Mouse (Mus musculus): Measurements from ENCODE around the gene Gm49388. TPM values are rescaled to one million over a fixed set of nuclear protein-coding genes. Genes with fewer than 3 reads are reported as not detected.

Gm49388 gene
- total and polyA plus RNA-seq, 2 experiments from 2014 or later = 0.05 TPM; not detected in 1

DNA sequence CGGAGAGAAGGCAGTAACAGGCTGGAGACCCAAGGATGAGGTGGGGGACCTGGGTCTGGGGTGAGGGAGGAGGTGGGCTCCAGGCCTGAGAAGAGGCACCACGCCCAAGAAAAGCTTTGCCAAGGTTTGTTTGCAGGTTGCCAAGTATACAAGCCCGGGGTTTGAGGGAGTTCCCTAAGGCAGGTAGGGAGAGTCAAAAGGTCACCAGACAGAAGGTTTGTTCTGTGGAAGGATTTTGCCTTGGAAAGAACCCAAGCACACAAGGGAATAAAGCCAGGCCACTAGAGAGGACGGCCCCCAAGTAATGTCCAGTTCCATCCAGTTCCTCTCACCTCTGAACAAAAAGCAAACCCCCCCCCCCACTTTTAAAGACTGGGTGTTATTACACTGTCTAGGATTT lies 25.8 kb downstream of the Gm49388 start:
- Histone ChIP-seq H3K9me3 (ENCODE audit: low read length) (no peaks in the 10 kb centered on the region), H3K4me3 (ENCODE audit: low read length) (no peak overlapping the region), H3K9ac (replicated peaks; ENCODE audit: low read length) (no peak overlapping the region), H3K36me3 (ENCODE audit: insufficient read depth, low read length) (peaks cover 39% of the 10 kb centered on the region), H3K27me3 (ENCODE audit: insufficient read depth, low read length) (no peaks in the 10 kb centered on the region), H3K4me1 (ENCODE audit: insufficient read depth, low read length) (no peaks in the 10 kb centered on the region), H3K27ac (no peak overlapping the region), H3K4me2 (ENCODE audit: low read depth, low read length) (no peak overlapping the region)
- TF ChIP-seq CTCF (IDR thresholded peaks at IDR 0.05; ENCODE audit: low read depth) = no peak
- DNase-seq (ENCODE audit: low spot score) (no peak), ATAC-seq (no peak)
- WGBS = 88% methylated on average over 4 of the region's 4 CpGs

DNA sequence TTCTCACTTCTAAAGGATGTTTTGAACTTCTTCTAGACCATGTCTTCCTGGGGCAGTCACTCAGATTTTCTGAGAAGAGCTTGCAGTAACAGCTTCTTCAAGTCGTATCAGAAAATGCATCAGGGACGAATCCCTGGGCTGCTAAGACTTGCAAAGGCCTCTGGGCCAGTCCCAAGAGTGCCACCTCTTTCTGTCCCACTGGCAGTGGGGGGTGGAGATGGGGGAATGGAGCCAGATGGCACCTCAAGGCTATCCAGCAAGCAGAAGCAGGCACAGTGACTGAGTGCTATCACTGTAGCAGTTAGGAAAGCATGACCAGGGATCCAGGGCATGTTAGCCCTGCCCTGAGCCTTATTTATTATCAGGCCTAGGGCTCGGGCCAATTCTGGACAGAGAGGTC lies 26.9 kb downstream of the Gm49388 start:
- no peak for ATAC-seq
- WGBS = 91% methylated on average over 3 of the region's 3 CpGs
- no peak overlapping the region for H3K9ac ChIP-seq (replicated peaks; ENCODE audit: low read length)

DNA sequence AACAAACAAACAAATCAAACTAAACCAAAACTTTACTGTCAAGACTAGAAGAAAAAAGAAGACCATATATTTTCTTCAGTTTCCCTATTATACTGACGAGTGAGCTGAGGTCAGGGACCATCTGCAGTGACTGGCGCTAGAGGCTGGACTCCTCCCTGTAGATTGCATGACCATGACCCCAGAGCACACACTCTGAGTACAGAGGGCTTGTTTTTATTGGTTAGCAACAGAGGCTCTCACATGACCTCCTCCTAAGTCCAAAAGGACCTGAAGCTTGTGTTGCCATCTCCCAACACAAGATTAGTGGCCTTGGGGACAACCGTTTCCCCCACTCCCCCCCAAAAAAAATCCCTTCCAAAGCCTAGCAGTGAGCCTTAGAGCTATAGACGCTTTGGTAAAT lies 28.4 kb downstream of the Gm49388 start:
- Histone ChIP-seq H3K36me3 (ENCODE audit: insufficient read depth, low read length) (peaks cover 34% of the 10 kb centered on the region), H3K27ac (no peak overlapping the region)
- no peak for ATAC-seq

More for the DNA sequence above, 26.9 kb downstream of the Gm49388 start:
- H3K27me3 ChIP-seq (ENCODE audit: insufficient read depth, low read length) = no peaks in the 10 kb centered on the region
- no peak for DNase-seq (ENCODE audit: low spot score)
- no peaks in the 10 kb centered on the region for H3K9me3 ChIP-seq (ENCODE audit: low read length)
- H3K4me2 ChIP-seq (ENCODE audit: low read depth, low read length) = no peak overlapping the region
- TF ChIP-seq CTCF (IDR thresholded peaks at IDR 0.05; ENCODE audit: low read depth) = no peak
- H3K36me3 ChIP-seq (ENCODE audit: insufficient read depth, low read length) = peaks cover 39% of the 10 kb centered on the region
- no peaks in the 10 kb centered on the region for H3K4me1 ChIP-seq (ENCODE audit: insufficient read depth, low read length)
- no peak overlapping the region for H3K4me3 ChIP-seq (ENCODE audit: low read length)
- H3K27ac ChIP-seq = no peak overlapping the region

DNA sequence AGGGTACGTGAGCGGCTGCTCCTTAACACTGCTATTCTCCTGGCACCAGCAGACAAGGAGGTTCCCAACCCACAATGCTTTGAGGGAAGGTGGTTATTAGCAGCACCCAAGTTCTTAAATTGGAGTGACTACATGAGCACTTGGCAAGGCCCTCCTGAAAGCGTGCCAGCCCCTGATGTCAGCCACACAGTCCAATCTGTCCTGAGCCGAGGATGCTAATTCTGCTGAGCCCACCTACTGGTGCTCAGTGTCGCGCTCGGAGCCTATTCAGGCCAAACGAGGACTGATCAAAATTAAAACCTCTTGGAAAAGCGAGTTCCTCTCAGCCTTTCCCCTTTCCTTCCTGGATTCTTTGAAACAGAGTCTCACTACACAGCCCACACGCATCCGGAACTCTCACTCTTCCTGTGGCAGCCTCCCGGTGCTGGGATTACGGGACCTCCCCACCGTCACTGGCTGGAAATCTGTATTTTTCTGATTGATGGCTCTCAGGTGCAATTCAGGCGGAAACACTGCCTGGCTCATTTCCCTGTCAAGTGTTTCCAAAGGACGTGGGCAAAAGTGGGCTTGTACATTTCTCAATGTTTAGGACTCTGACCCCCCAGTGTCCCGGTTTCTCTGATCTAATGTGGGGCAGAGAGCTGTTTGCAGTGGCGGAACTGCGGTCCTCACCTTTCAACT lies 29.0 kb downstream of the Gm49388 start:
- DNase-seq (ENCODE audit: low spot score) = peak; percentile 61
- peaks cover 30% of the 10 kb centered on the region for H3K36me3 ChIP-seq (ENCODE audit: insufficient read depth, low read length)
- H3K27ac ChIP-seq = no peak overlapping the region
- H3K4me3 ChIP-seq (ENCODE audit: low read length) = no peak overlapping the region
- H3K4me1 ChIP-seq (ENCODE audit: insufficient read depth, low read length) = no peaks in the 10 kb centered on the region
- TF ChIP-seq CTCF (IDR thresholded peaks at IDR 0.05; ENCODE audit: low read depth) = no peak
- 0 out of 2 replicates have a peak, but pooled peaks have one; percentile 44 for ATAC-seq
- H3K27me3 ChIP-seq (ENCODE audit: insufficient read depth, low read length) = no peaks in the 10 kb centered on the region
- no peak overlapping the region for H3K4me2 ChIP-seq (ENCODE audit: low read depth, low read length)
- no peak overlapping the region for H3K9ac ChIP-seq (replicated peaks; ENCODE audit: low read length)
- WGBS = 68% methylated on average over 19 of the region's 19 CpGs
- H3K9me3 ChIP-seq (ENCODE audit: low read length) = no peaks in the 10 kb centered on the region

More for the DNA sequence above, 28.4 kb downstream of the Gm49388 start:
- Histone ChIP-seq H3K9ac (replicated peaks; ENCODE audit: low read length) (no peak overlapping the region), H3K9me3 (ENCODE audit: low read length) (no peaks in the 10 kb centered on the region), H3K4me2 (ENCODE audit: low read depth, low read length) (no peak overlapping the region), H3K4me3 (ENCODE audit: low read length) (no peak overlapping the region), H3K27me3 (ENCODE audit: insufficient read depth, low read length) (no peaks in the 10 kb centered on the region), H3K4me1 (ENCODE audit: insufficient read depth, low read length) (no peaks in the 10 kb centered on the region)
- TF ChIP-seq CTCF (IDR thresholded peaks at IDR 0.05; ENCODE audit: low read depth) = no peak
- WGBS = 78% methylated on average over 4 of the region's 4 CpGs
- no peak for DNase-seq (ENCODE audit: low spot score)

DNA sequence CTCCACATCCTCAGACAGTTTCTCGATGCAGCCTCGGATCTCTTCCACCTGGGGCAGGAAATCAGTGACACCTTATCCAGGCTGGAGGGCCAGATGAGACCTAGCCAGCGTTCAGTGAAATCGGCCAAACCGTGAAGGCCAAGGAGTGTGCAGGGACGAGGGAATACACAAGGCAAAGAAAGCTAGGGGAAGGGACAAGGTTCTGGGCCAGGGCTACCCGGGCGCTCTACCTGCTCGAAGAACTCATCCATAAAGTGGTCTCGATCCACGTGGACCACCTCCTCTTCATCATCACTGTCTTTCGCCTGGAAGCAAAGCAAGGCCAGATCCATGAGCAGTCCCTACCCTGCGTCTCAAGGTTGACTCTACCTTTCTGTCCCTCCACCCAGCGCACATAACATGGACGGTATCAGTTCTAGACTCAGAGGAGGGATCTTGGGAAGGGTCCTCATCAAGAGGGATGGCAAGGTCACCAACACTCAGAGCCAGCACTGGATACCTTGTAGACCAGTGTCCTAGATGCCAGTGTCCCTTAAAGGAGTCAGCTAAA lies 29.8 kb downstream of the Gm49388 start:
- Histone ChIP-seq H3K9me3 (ENCODE audit: low read length) (no peaks in the 10 kb centered on the region), H3K27ac (no peak overlapping the region), H3K36me3 (ENCODE audit: insufficient read depth, low read length) (peaks cover 22% of the 10 kb centered on the region), H3K4me2 (ENCODE audit: low read depth, low read length) (no peak overlapping the region), H3K4me3 (ENCODE audit: low read length) (no peak overlapping the region), H3K4me1 (ENCODE audit: insufficient read depth, low read length) (no peaks in the 10 kb centered on the region), H3K9ac (replicated peaks; ENCODE audit: low read length) (no peak overlapping the region), H3K27me3 (ENCODE audit: insufficient read depth, low read length) (no peaks in the 10 kb centered on the region)
- DNase-seq (ENCODE audit: low spot score) = no peak
- ATAC-seq = no peak
- TF ChIP-seq CTCF (IDR thresholded peaks at IDR 0.05; ENCODE audit: low read depth) = no peak
- WGBS = 93% methylated on average over 15 of the region's 15 CpGs

DNA sequence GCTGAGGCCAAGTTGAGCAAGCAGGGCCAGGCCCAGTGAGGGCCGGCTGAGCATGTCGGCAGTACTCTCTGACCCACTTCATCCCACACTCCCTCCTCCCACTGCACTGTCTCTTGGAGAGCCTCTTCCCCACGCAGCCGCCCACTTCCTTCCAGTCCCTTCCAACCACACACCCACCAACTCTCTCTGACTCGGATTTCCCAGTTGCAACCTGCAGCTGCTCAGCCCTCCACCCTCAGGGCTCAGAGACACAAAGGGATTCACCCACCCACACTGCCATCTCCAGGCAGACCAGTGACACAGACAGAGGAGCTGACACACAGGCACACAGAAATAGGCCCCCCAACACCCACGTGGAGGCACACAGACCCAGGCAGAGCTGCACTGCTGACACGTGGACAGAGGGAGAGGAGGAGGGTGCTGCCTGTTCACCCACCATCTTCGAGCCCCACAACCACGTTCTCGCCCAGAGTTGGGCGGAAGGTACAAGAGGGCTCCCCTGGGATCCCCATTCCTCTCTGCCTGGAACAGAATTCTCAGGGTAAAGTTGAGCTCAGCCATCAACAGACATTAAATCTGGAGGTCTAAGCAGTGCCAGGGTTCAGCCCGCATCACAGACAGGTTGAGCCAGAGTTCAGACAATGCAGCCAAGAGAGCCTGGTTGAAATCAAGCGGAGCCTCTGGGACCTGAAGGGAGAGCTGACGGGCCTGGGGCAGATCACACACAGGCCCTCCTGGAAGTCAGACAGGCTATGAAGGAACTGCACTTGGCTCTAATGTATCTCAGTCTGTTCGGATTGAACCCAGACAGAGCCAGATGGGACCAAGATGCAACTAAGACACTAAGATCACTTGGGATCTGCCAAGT lies 30.8 kb downstream of the Gm49388 start:
- Histone ChIP-seq H3K36me3 (ENCODE audit: insufficient read depth, low read length) (peaks cover 17% of the 10 kb centered on the region), H3K4me3 (ENCODE audit: low read length) (no peak overlapping the region), H3K27me3 (ENCODE audit: insufficient read depth, low read length) (no peaks in the 10 kb centered on the region), H3K9me3 (ENCODE audit: low read length) (no peaks in the 10 kb centered on the region), H3K4me1 (ENCODE audit: insufficient read depth, low read length) (no peaks in the 10 kb centered on the region), H3K9ac (replicated peaks; ENCODE audit: low read length) (0 out of 2 replicates have a peak overlapping the region, but pooled peaks have one; percentile 21), H3K4me2 (ENCODE audit: low read depth, low read length) (no peak overlapping the region), H3K27ac (no peak overlapping the region)
- TF ChIP-seq CTCF (IDR thresholded peaks at IDR 0.05; ENCODE audit: low read depth) = peak; percentile 48
- ATAC-seq (0 out of 2 replicates have a peak, but pooled peaks have one; percentile 24), DNase-seq (ENCODE audit: low spot score) (peak; percentile 15)
- whole genome bisulfite sequencing = 66% methylated on average over 15 of the region's 15 CpGs

All from hindbrain, postnatal 0 days (tissue).